Mouse (Mus musculus) myocyte (in vitro differentiated cells): ENCODE results near the gene Fabp3. TPM values are rescaled to one million over a fixed set of nuclear protein-coding genes. Genes with fewer than 3 reads are reported as not detected.

Experiments
- H3K27me3 ChIP-seq: one replicate; pipeline ENCODE4 v1.6.1; 2011; ENCODE audit not compliant: control insufficient read depth, insufficient read depth, insufficient read length
- H3K36me3 ChIP-seq: one replicate; pipeline ENCODE4 v1.6.1; 2011; ENCODE audit not compliant: control insufficient read depth, insufficient read depth
- H3K4me2 ChIP-seq: one replicate; pipeline ENCODE4 v1.6.1; 2011; ENCODE audit warnings: low read depth, control low read depth
- H3K4me3 ChIP-seq: one replicate; pipeline ENCODE4 v1.5.1; 2011; ENCODE audit warnings: mild to moderate bottlenecking, control low read depth, moderate library complexity
- H3K79me2 ChIP-seq: one replicate; pipeline ENCODE4 v1.6.1; 2011; ENCODE audit not compliant: control insufficient read depth, insufficient read depth
- H3ac ChIP-seq: one replicate; pipeline ENCODE4 v1.6.1; 2011; ENCODE audit not compliant: control insufficient read depth, insufficient read length
- CEBPB ChIP-seq: IDR thresholded peaks from 2 replicates; pipeline ENCODE4 v1.6.1; 2011; ENCODE audit warnings: mild to moderate bottlenecking, moderate library complexity; ENCODE audit not compliant: poor library complexity, insufficient read depth, severe bottlenecking
- E2F4 ChIP-seq: IDR thresholded peaks from one replicate; pipeline ENCODE4 v1.6.1; 2011; ENCODE audit warnings: mild to moderate bottlenecking, control low read depth, moderate library complexity; ENCODE audit not compliant: insufficient read depth
- MAX ChIP-seq: IDR thresholded peaks from one replicate; pipeline ENCODE4 v1.6.1; 2011; ENCODE audit warnings: low read depth, mild to moderate bottlenecking, control low read depth
- MYOD1 ChIP-seq, 3 experiments: IDR thresholded peaks; one replicate each; pipeline ENCODE4 v1.6.1; 2011; ENCODE audit warnings: control low read depth in 2 of 3, low read depth in 2 of 3, mild to moderate bottlenecking in 2 of 3, moderate library complexity in 1 of 3; ENCODE audit not compliant: insufficient read length in 2 of 3, control insufficient read depth in 1 of 3
- MYOG ChIP-seq, 3 experiments: IDR thresholded peaks; one replicate each; pipeline ENCODE4 v1.6.1; 2011; ENCODE audit warnings: control low read depth in 2 of 3, low read depth in 2 of 3, mild to moderate bottlenecking in 2 of 3; ENCODE audit not compliant: insufficient read length in 2 of 3, control insufficient read depth in 1 of 3, insufficient read depth in 1 of 3
- POLR2A ChIP-seq: IDR thresholded peaks from one replicate; pipeline ENCODE4 v1.6.1; 2011; ENCODE audit warnings: low read depth, mild to moderate bottlenecking, control low read depth, moderate library complexity; ENCODE audit not compliant: insufficient read length
- POLR2AphosphoS2 ChIP-seq: IDR thresholded peaks from one replicate; pipeline ENCODE4 v1.6.1; 2011; ENCODE audit warnings: low read depth, control low read depth; ENCODE audit not compliant: insufficient read length
- REST ChIP-seq: IDR thresholded peaks from one replicate; pipeline ENCODE4 v1.6.1; 2011; ENCODE audit warnings: mild to moderate bottlenecking, control low read depth, moderate library complexity; ENCODE audit not compliant: insufficient read depth, insufficient read length
- SRF ChIP-seq: IDR thresholded peaks from one replicate; pipeline ENCODE4 v1.6.1; 2011; ENCODE audit warnings: low read depth; ENCODE audit not compliant: control insufficient read depth, insufficient read length
- TCF12 ChIP-seq: IDR thresholded peaks from one replicate; pipeline ENCODE4 v1.6.1; 2011; ENCODE audit warnings: mild to moderate bottlenecking, control low read depth; ENCODE audit not compliant: poor library complexity, insufficient read depth, severe bottlenecking
- TCF3 ChIP-seq: IDR thresholded peaks from one replicate; pipeline ENCODE4 v1.6.1; 2011; ENCODE audit warnings: low read depth, control low read depth; ENCODE audit not compliant: insufficient read length
- USF1 ChIP-seq: IDR thresholded peaks from one replicate; pipeline ENCODE4 v1.6.1; 2011; ENCODE audit warnings: low read depth, mild to moderate bottlenecking, control low read depth, moderate library complexity
- polyA plus RNA-seq: library from polyadenylated mRNA; unstranded; fragments of >200 nt; fragmentation: generic; extraction: Trizol; gene quantifications from one replicate; pipeline ENCODE4 v1.2.1, GENCODE M21; 2012; ENCODE audit warnings: missing spikeins

Gene Fabp3
- polyA plus RNA-seq, 1 experiment = 71.9 TPM

GRCm38 (mm10) chr4:130325446-130325845 is 17.1 kb downstream of the Fabp3 start:
- no peak for TF ChIP-seq TCF12
- TF ChIP-seq MAX = no peak
- TF ChIP-seq MYOG (IDR thresholded peaks at IDR 0.05; ENCODE audit: control insufficient read depth in 1 of 3, insufficient read depth in 1 of 3, insufficient read length in 2 of 3, low read depth in 2 of 3) = no peak
- TF ChIP-seq MYOD1 (IDR thresholded peaks at IDR 0.05; ENCODE audit: control insufficient read depth in 1 of 3, insufficient read length in 2 of 3, low read depth in 2 of 3) = no peak
- TF ChIP-seq E2F4 = no peak
- TF ChIP-seq CEBPB = no peak
- TF ChIP-seq SRF = no peak
- no peak for TF ChIP-seq TCF3
- no peak for TF ChIP-seq POLR2AphosphoS2
- no peak for TF ChIP-seq REST
- no peaks in the 10 kb centered on the region for H3K27me3 ChIP-seq
- no peak overlapping the region for H3K4me2 ChIP-seq
- no peak overlapping the region for H3K4me3 ChIP-seq
- peaks cover 3% of the 10 kb centered on the region for H3K36me3 ChIP-seq
- H3K79me2 ChIP-seq = no peaks in the 10 kb centered on the region
- no peak overlapping the region for H3ac ChIP-seq

GRCm38 (mm10) chr4:130327366-130327765 is 19.0 kb downstream of the Fabp3 start:
- H3K4me3 ChIP-seq = no peak overlapping the region
- no peak for TF ChIP-seq TCF3
- no peak for TF ChIP-seq MYOD1 (IDR thresholded peaks at IDR 0.05; ENCODE audit: control insufficient read depth in 1 of 3, insufficient read length in 2 of 3, low read depth in 2 of 3)
- no peak for TF ChIP-seq POLR2AphosphoS2
- no peak for TF ChIP-seq E2F4
- TF ChIP-seq REST = no peak
- TF ChIP-seq USF1 = no peak
- TF ChIP-seq POLR2A = no peak
- no peak for TF ChIP-seq TCF12
- TF ChIP-seq MAX = no peak
- no peak for TF ChIP-seq CEBPB
- TF ChIP-seq SRF = no peak
- no peak for TF ChIP-seq MYOG (IDR thresholded peaks at IDR 0.05; ENCODE audit: control insufficient read depth in 1 of 3, insufficient read depth in 1 of 3, insufficient read length in 2 of 3, low read depth in 2 of 3)
- no peak overlapping the region for H3ac ChIP-seq
- no peak overlapping the region for H3K4me2 ChIP-seq
- no peaks in the 10 kb centered on the region for H3K79me2 ChIP-seq
- no peaks in the 10 kb centered on the region for H3K27me3 ChIP-seq
- peaks cover 10% of the 10 kb centered on the region for H3K36me3 ChIP-seq

- Histone ChIP-seq H3K4me2 (no peak overlapping the region), H3K27me3 (no peaks in the 10 kb centered on the region), H3K4me3 (no peak overlapping the region), H3ac (no peak overlapping the region), H3K36me3 (peaks cover 3% of the 10 kb centered on the region), H3K79me2 (no peaks in the 10 kb centered on the region)
- TF ChIP-seq MAX (no peak), SRF (no peak)
Measured at GRCm38 (mm10) chr4:130335867-130336266, 27.5 kb downstream of the Fabp3 start.

- no peaks in the 10 kb centered on the region for H3K79me2 ChIP-seq
- TF ChIP-seq MYOD1 (IDR thresholded peaks at IDR 0.05; ENCODE audit: control insufficient read depth in 1 of 3, insufficient read length in 2 of 3, low read depth in 2 of 3) = no peak
- no peak for TF ChIP-seq TCF3
- TF ChIP-seq MAX = no peak
- TF ChIP-seq REST = no peak
- no peaks in the 10 kb centered on the region for H3K36me3 ChIP-seq
- H3K4me2 ChIP-seq = no peak overlapping the region
- H3K27me3 ChIP-seq = no peaks in the 10 kb centered on the region
- H3ac ChIP-seq = no peak overlapping the region
- no peak overlapping the region for H3K4me3 ChIP-seq
Measured at GRCm38 (mm10) chr4:130341691-130342090, 33.3 kb downstream of the Fabp3 start.

GRCm38 (mm10) chr4:130349666-130350065 is 41.3 kb downstream of the Fabp3 start:
- peaks cover 16% of the 10 kb centered on the region for H3K36me3 ChIP-seq
- TF ChIP-seq POLR2A (no peak), POLR2AphosphoS2 (no peak), TCF12 (no peak), MYOG (IDR thresholded peaks at IDR 0.05; ENCODE audit: control insufficient read depth in 1 of 3, insufficient read depth in 1 of 3, insufficient read length in 2 of 3, low read depth in 2 of 3) (no peak), MYOD1 (IDR thresholded peaks at IDR 0.05; ENCODE audit: control insufficient read depth in 1 of 3, insufficient read length in 2 of 3, low read depth in 2 of 3) (no peak), MAX (no peak)
- no peak overlapping the region for H3ac ChIP-seq
- no peaks in the 10 kb centered on the region for H3K79me2 ChIP-seq
- H3K27me3 ChIP-seq = no peaks in the 10 kb centered on the region
- no peak overlapping the region for H3K4me2 ChIP-seq
- no peak overlapping the region for H3K4me3 ChIP-seq
